Mouse (Mus musculus): Measurements from ENCODE around the gene Plxnc1.

- TF ChIP-seq MAFK (IDR thresholded peaks at IDR 0.05; ENCODE audit: insufficient read depth, low read depth, low read length) (no peak), CHD2 (IDR thresholded peaks at IDR 0.05; ENCODE audit: low read depth, low read length) (no peak), ZNF384 (IDR thresholded peaks at IDR 0.05; ENCODE audit: low read depth, low read length) (no peak), HCFC1 (IDR thresholded peaks at IDR 0.05; ENCODE audit: borderline replicate concordance, insufficient read depth, low read length) (no peak)
Measured at GRCm38 (mm10) chr10:94992127-94992526, 47.5 kb upstream of the Plxnc1 start.
